Mouse (Mus musculus) erythroid progenitor cell, adult 5-6 weeks (primary cell): Measurements from ENCODE around the gene Ogdhl. TPM values are rescaled to one million over a fixed set of nuclear protein-coding genes. Genes with fewer than 3 reads are reported as not detected.

Experiments used
- ATAC-seq: replicated peaks from 2 replicates; pipeline ENCODE4 v1.8.0; 2016; ENCODE audit warnings: moderate number of reproducible peaks, mild to moderate bottlenecking, moderate TSS enrichment, inconsistent platforms; ENCODE audit not compliant: poor library complexity, low FRiP score, severe bottlenecking
- total RNA-seq, 2 experiments: library from RNA; stranded (forward) in 1 of 2; stranded (reverse) in 1 of 2; fragments of 150-400 nt in 1 of 2; fragments of 186-747, 209-891 nt in 1 of 2; gene quantifications; 2 replicates each; pipeline versions ENCODE4 v1.2.3 to v1.2.4; 2015 to 2017; ENCODE audit warnings: low replicate concordance in 2 of 2

Gene Ogdhl
- total RNA-seq, 2 experiments from 2014 or later: 0.42 TPM; not detected in 1

GRCm38 (mm10) chr14:32372510-32372909 is 50.7 kb downstream of the Ogdhl start:
- ATAC-seq: no peak

- ATAC-seq: no peak
Measured at GRCm38 (mm10) chr14:32379395-32380098, 57.7 kb downstream of the Ogdhl start.

- ATAC-seq: no peak
Measured at GRCm38 (mm10) chr14:32380099-32380480, 58.3 kb downstream of the Ogdhl start.

GRCm38 (mm10) chr14:32381066-32381465 is 59.2 kb downstream of the Ogdhl start:
- no peak for ATAC-seq

GRCm38 (mm10) chr14:32381619-32382018 is 59.8 kb downstream of the Ogdhl start:
- no peak for ATAC-seq

- ATAC-seq: no peak
Measured at GRCm38 (mm10) chr14:32388196-32388595, 66.4 kb downstream of the Ogdhl start, which contains the start of gene 1700024G13Rik. Gene 1700024G13Rik, minus strand, starts transcription at chr14:32388391.

Other genes starting within 250 kb of the Ogdhl start
- gene Oxnad1, start 236.6 kb upstream of the Ogdhl start, total RNA-seq (2015; ENCODE audit: low replicate concordance): 3.6 and 10.5 TPM in 2 replicates
- gene Oxnad1, start 236.6 kb upstream of the Ogdhl start, total RNA-seq (2017; ENCODE audit: low replicate concordance): 9.8 and 26.6 TPM in 2 replicates
- 33.1 and 67.8 TPM in 2 replicates for gene Dph3, start 236.3 kb upstream of the Ogdhl start, total RNA-seq (2015; ENCODE audit: low replicate concordance)
- 9.1 and 12.5 TPM in 2 replicates for gene Dph3, start 236.3 kb upstream of the Ogdhl start, total RNA-seq (2017; ENCODE audit: low replicate concordance)
- gene Msmb, start 180.0 kb upstream of the Ogdhl start, total RNA-seq (2015; ENCODE audit: low replicate concordance): not detected in 2 replicates
- gene Msmb, start 180.0 kb upstream of the Ogdhl start, total RNA-seq (2017; ENCODE audit: low replicate concordance): not detected in 2 replicates
- gene Ncoa4, start 162.2 kb upstream of the Ogdhl start, total RNA-seq (2015; ENCODE audit: low replicate concordance): 292 and 362 TPM in 2 replicates
- 249 and 315 TPM in 2 replicates for gene Ncoa4, start 162.2 kb upstream of the Ogdhl start, total RNA-seq (2017; ENCODE audit: low replicate concordance)
- 50.3 and 60.2 TPM in 2 replicates for gene Timm23, start 120.1 kb upstream of the Ogdhl start, total RNA-seq (2015; ENCODE audit: low replicate concordance)
- gene Timm23, start 120.1 kb upstream of the Ogdhl start, total RNA-seq (2017; ENCODE audit: low replicate concordance): 35.0 and 38.0 TPM in 2 replicates
- 26.3 and 28.1 TPM in 2 replicates for gene Parg, start 120.1 kb upstream of the Ogdhl start, total RNA-seq (2015; ENCODE audit: low replicate concordance)
- gene Parg, start 120.1 kb upstream of the Ogdhl start, total RNA-seq (2017; ENCODE audit: low replicate concordance): 61.9 and 69.3 TPM in 2 replicates
- gene 1700024G13Rik, start 66.4 kb downstream of the Ogdhl start, total RNA-seq (2015; ENCODE audit: low replicate concordance): not detected in 2 replicates
- gene 1700024G13Rik, start 66.4 kb downstream of the Ogdhl start, total RNA-seq (2017; ENCODE audit: low replicate concordance): not detected in 2 replicates
- gene Slc18a3, start 142.8 kb downstream of the Ogdhl start, total RNA-seq (2015; ENCODE audit: low replicate concordance): not detected in 2 replicates
- not detected in 2 replicates for gene Slc18a3, start 142.8 kb downstream of the Ogdhl start, total RNA-seq (2017; ENCODE audit: low replicate concordance)
- gene Chat, start 144.0 kb downstream of the Ogdhl start, total RNA-seq (2015; ENCODE audit: low replicate concordance): not detected in 2 replicates
- gene Chat, start 144.0 kb downstream of the Ogdhl start, total RNA-seq (2017; ENCODE audit: low replicate concordance): not detected in 2 replicates
- gene Ercc6, start 191.5 kb downstream of the Ogdhl start, total RNA-seq (2015; ENCODE audit: low replicate concordance): 4.7 and 5.9 TPM in 2 replicates
- gene Ercc6, start 191.5 kb downstream of the Ogdhl start, total RNA-seq (2017; ENCODE audit: low replicate concordance): 5.3 and 6.0 TPM in 2 replicates